Mouse (Mus musculus) hindbrain, embryonic 11.5 days (tissue): ENCODE results near the gene Ptma. TPM values are rescaled to one million over a fixed set of nuclear protein-coding genes. Genes with fewer than 3 reads are reported as not detected.

Source experiments
- ATAC-seq: fragments of 200-750 bp; cut with Nextera tagmentation; 2 replicates; pipeline ENCODE4 v1.8.0; 2017; ENCODE audit warnings: mild to moderate bottlenecking, moderate TSS enrichment, moderate library complexity; ENCODE audit not compliant: low FRiP score
- DNase-seq: peaks from one replicate; pipeline ENCODE4 v3.0.0-alpha.2; 2015; ENCODE audit warnings: low spot score
- H3K27ac ChIP-seq: fragments of 300-500 bp; sonication (generic); 2 replicates; pipeline ENCODE4 v1.5.1; 2014; ENCODE audit warnings: mild to moderate bottlenecking, low read depth, low read length
- H3K27me3 ChIP-seq: fragments of 300-500 bp; sonication (generic); 2 replicates; pipeline ENCODE4 v1.6.1; 2014; ENCODE audit warnings: mild to moderate bottlenecking, low read length, moderate library complexity, mixed read lengths; ENCODE audit not compliant: control insufficient read depth, insufficient read depth
- H3K36me3 ChIP-seq: fragments of 300-500 bp; sonication (generic); 2 replicates; pipeline ENCODE4 v1.6.1; 2014; ENCODE audit warnings: mild to moderate bottlenecking, low read length, moderate library complexity, mixed read lengths; ENCODE audit not compliant: control insufficient read depth, insufficient read depth
- H3K4me1 ChIP-seq: fragments of 300-500 bp; sonication (generic); replicated peaks from 2 replicates; pipeline ENCODE4 v1.6.1; 2014; ENCODE audit warnings: low read length, mixed read lengths; ENCODE audit not compliant: control insufficient read depth, insufficient read depth
- H3K4me2 ChIP-seq: fragments of 300-500 bp; sonication (generic); replicated peaks from 2 replicates; pipeline ENCODE4 v1.6.1; 2014; ENCODE audit warnings: mild to moderate bottlenecking, low read depth, low read length
- H3K4me3 ChIP-seq: fragments of 300-500 bp; sonication (generic); 2 replicates; pipeline ENCODE4 v1.5.1; 2014; ENCODE audit warnings: low read depth, low read length
- H3K9ac ChIP-seq: fragments of 300-500 bp; sonication (generic); 2 replicates; pipeline ENCODE4 v1.6.1; 2014; ENCODE audit warnings: low read depth, low read length
- H3K9me3 ChIP-seq: fragments of 300-500 bp; sonication (generic); 2 replicates; pipeline ENCODE4 v1.6.1; 2016; ENCODE audit warnings: low read length; ENCODE audit not compliant: control insufficient read depth
- WGBS: fragments of 180-500 bp; shearing (Covaris S2); extraction: QIAGEN DNeasy Blood & Tissue Kit; methylation state at CpG from one replicate; pipeline ENCODE4 v1.1.7; 2014; 5-methylcytosine and 5-hydroxymethylcytosine counted together
- polyA plus RNA-seq: library from polyadenylated mRNA; unstranded; fragments of >200 nt; fragmentation: Nextera tagmentation; extraction: Ambion mirVana; gene quantifications from 2 replicates; pipeline ENCODE4 v1.2.1, GENCODE M21; 2014

The Ptma gene
- polyA plus RNA-seq, 1 experiment from 2014 or later: 3,402 TPM

GRCm38 (mm10) chr1:86527599-86528486, 1.3 kb downstream of the Ptma start:
- H3K9me3 ChIP-seq: no peaks in the 10 kb centered on the region
- peak overlapping the region; percentile 100 for H3K4me3 ChIP-seq
- peak overlapping the region; percentile 100 for H3K9ac ChIP-seq
- H3K36me3 ChIP-seq: peaks cover 12% of the 10 kb centered on the region
- peak overlapping the region; percentile 88 for H3K4me2 ChIP-seq
- H3K27me3 ChIP-seq: no peaks in the 10 kb centered on the region
- H3K4me1 ChIP-seq: peaks cover 9% of the 10 kb centered on the region
- H3K27ac ChIP-seq: peak overlapping the region; percentile 94
- WGBS: under 1% methylated on average over 77 of the region's 89 CpGs
- ATAC-seq (no peak; the same call in 1 of the 2 replicates), DNase-seq (peak; percentile 95)

- Histone ChIP-seq H3K27me3 (no peaks in the 10 kb centered on the region), H3K27ac (peak overlapping the region; percentile 94), H3K9ac (peak overlapping the region; percentile 100), H3K36me3 (peaks cover 12% of the 10 kb centered on the region), H3K9me3 (no peaks in the 10 kb centered on the region), H3K4me1 (peaks cover 9% of the 10 kb centered on the region), H3K4me3 (peak overlapping the region; percentile 100), H3K4me2 (peak overlapping the region; percentile 88)
- WGBS: 0% methylated on average over 15 of the region's 15 CpGs
- no peak for ATAC-seq
- DNase-seq: no peak
These were observed 2.1 kb downstream of the Ptma start for GRCm38 (mm10) chr1:86528571-86529180.

GRCm38 (mm10) chr1:86529590-86529989, 3.1 kb downstream of the Ptma start:
- no peak for DNase-seq

DNA sequence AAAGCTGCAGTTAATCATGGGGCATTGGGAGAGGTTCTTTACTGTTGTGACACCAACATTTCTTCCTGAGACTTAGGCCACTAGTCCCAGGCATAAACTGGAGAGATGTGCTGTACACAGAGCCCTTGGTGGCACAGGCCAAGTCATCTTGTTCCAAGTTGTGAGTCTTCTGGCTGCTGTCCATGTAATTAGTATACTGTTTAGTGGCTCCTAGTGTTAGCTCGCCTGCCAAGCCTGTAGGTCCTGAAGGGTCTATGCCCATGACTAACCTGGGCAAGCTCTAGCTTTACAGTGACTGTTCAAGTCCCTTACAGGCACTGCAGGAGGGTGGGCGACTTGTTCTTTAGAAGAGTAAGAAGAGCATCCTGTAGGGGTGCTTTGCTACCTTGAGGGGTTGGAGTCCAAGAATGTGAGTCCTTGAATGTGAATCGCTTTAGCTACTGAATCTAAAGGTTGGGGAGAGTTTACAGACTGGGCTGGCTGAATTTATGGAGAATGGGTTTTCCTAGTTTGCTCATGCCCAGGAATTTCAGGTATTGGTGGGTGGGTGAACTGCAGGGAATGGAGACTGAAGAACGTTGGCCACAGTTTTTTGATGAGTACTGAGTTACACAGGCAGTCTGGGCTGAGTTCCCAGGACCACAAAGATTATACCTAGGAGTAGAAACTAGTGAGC, 4.5 kb downstream of the Ptma start:
- Histone ChIP-seq H3K27me3 (no peaks in the 10 kb centered on the region), H3K9me3 (no peaks in the 10 kb centered on the region), H3K4me3 (peak overlapping the region; percentile 8; the same call in 1 of the 2 replicates), H3K9ac (no peak overlapping the region; the same call in 1 of the 2 replicates), H3K36me3 (peaks cover 12% of the 10 kb centered on the region), H3K4me1 (peaks cover 6% of the 10 kb centered on the region), H3K4me2 (0 out of 2 replicates have a peak overlapping the region, but pooled peaks have one; percentile 11), H3K27ac (no peak overlapping the region)
- WGBS: 18% methylated on average over 4 of the region's 4 CpGs
- ATAC-seq: no peak
- DNase-seq: peak; percentile 53

More at GRCm38 (mm10) chr1:86529590-86529989, 3.1 kb downstream of the Ptma start:
- no peaks in the 10 kb centered on the region for H3K9me3 ChIP-seq
- H3K36me3 ChIP-seq: peaks cover 12% of the 10 kb centered on the region
- H3K27me3 ChIP-seq: no peaks in the 10 kb centered on the region
- H3K9ac ChIP-seq: peak overlapping the region; percentile 100
- H3K4me2 ChIP-seq: peak overlapping the region; percentile 88
- no peak for ATAC-seq
- peaks cover 7% of the 10 kb centered on the region for H3K4me1 ChIP-seq
- H3K27ac ChIP-seq: 0 out of 2 replicates have a peak overlapping the region, but pooled peaks have one; percentile 94
- WGBS: 54% methylated on average over 4 of the region's 4 CpGs
- H3K4me3 ChIP-seq: peak overlapping the region; percentile 100

GRCm38 (mm10) chr1:86531547-86532321, 5.2 kb downstream of the Ptma start:
- Histone ChIP-seq H3K27ac (peak overlapping the region; percentile 58), H3K4me1 (peaks cover 6% of the 10 kb centered on the region), H3K36me3 (peaks cover 12% of the 10 kb centered on the region), H3K9me3 (no peaks in the 10 kb centered on the region), H3K9ac (peak overlapping the region; percentile 37; the same call in 1 of the 2 replicates), H3K4me3 (0 out of 2 replicates have a peak overlapping the region, but pooled peaks have one; percentile 8), H3K4me2 (peak overlapping the region; percentile 17; the same call in 1 of the 2 replicates), H3K27me3 (no peaks in the 10 kb centered on the region)
- 7% methylated on average over 13 of the region's 13 CpGs for WGBS
- ATAC-seq (peak; percentile 60), DNase-seq (peak; percentile 69)

DNA sequence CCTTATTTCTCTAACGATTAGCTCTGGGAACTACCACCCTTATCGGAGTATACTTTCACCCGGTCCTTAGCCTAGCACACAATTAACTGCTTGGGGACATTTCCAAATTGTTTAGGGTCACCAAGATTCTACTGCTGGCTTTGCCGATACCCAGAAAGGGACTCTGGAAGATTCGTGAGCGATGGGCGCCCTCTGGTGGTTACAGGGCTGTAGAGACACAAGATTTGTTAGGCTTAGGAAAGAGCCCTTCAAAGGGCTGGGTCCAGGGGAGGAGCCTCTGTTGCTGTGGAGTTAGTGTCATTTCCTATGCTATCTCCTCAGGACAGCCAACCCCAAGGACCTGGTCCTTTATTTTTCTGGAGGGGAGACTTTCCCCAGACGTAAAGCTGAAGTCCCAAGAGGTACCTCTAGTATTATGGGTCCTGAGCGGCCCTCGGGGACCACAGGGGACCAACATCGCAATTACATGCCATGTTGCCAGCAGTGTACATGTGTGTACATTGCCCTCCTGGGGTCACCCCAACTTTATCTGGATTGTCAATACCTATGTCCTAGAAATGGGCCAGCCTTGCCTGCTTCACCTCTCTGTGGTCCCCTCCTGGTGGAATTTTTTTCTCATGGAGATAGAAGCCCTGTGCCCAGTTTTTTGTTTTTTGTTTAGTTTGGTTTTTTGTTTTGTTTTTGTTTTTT, 6.0 kb downstream of the Ptma start:
- Histone ChIP-seq H3K4me1 (peaks cover 6% of the 10 kb centered on the region), H3K27me3 (no peaks in the 10 kb centered on the region), H3K36me3 (peaks cover 12% of the 10 kb centered on the region), H3K4me3 (no peak overlapping the region), H3K9me3 (no peaks in the 10 kb centered on the region), H3K27ac (peak overlapping the region; percentile 58), H3K4me2 (no peak overlapping the region), H3K9ac (no peak overlapping the region)
- 22% methylated on average over 11 of the region's 11 CpGs for WGBS
- ATAC-seq (peak; percentile 63), DNase-seq (peak; percentile 99)

GRCm38 (mm10) chr1:86533411-86534130, 7.0 kb downstream of the Ptma start:
- Histone ChIP-seq H3K4me3 (no peak overlapping the region), H3K27ac (no peak overlapping the region), H3K9me3 (no peaks in the 10 kb centered on the region), H3K9ac (no peak overlapping the region), H3K27me3 (no peaks in the 10 kb centered on the region), H3K4me2 (no peak overlapping the region), H3K36me3 (peaks cover 12% of the 10 kb centered on the region), H3K4me1 (peaks cover 6% of the 10 kb centered on the region)
- DNase-seq: peak; percentile 30
- whole genome bisulfite sequencing: 93% methylated on average over 6 of the region's 6 CpGs
- no peak for ATAC-seq
